Mouse (Mus musculus) liver, embryonic 16.5 days (tissue): Measurements from ENCODE around the gene Ophn1. TPM values are rescaled to one million over a fixed set of nuclear protein-coding genes. Genes with fewer than 3 reads are reported as not detected.

ENCODE experiments used
- ATAC-seq: fragments of 200-750 bp; cut with Nextera tagmentation; 2 replicates; pipeline ENCODE4 v1.8.0; 2017; ENCODE audit warnings: low read depth, mild to moderate bottlenecking, moderate number of reproducible peaks, moderate library complexity
- H3K27ac ChIP-seq: fragments of 300-500 bp; sonication (generic); 2 replicates; pipeline ENCODE4 v1.5.1; 2014; ENCODE audit warnings: mild to moderate bottlenecking, low read length
- H3K27me3 ChIP-seq: fragments of 300-500 bp; sonication (generic); 2 replicates; pipeline ENCODE4 v1.6.1; 2014; ENCODE audit warnings: low read depth, low read length, mixed read lengths; ENCODE audit not compliant: control insufficient read depth, insufficient read depth
- H3K36me3 ChIP-seq: fragments of 300-500 bp; sonication (generic); 2 replicates; pipeline ENCODE4 v1.6.1; 2014; ENCODE audit warnings: mild to moderate bottlenecking; ENCODE audit not compliant: control insufficient read depth, insufficient read depth
- H3K4me1 ChIP-seq: fragments of 300-500 bp; sonication (generic); 2 replicates; pipeline ENCODE4 v1.6.1; 2014; ENCODE audit warnings: low read depth, low read length, mixed read lengths; ENCODE audit not compliant: control insufficient read depth
- H3K4me2 ChIP-seq: fragments of 300-500 bp; sonication (generic); 2 replicates; pipeline ENCODE4 v1.6.1; 2014; ENCODE audit warnings: low read depth, low read length, mixed read lengths
- H3K4me3 ChIP-seq: fragments of 300-500 bp; sonication (generic); 2 replicates; pipeline ENCODE4 v1.5.1; 2014; ENCODE audit warnings: low read depth, mild to moderate bottlenecking, low read length
- H3K9ac ChIP-seq: fragments of 300-500 bp; sonication (generic); 2 replicates; pipeline ENCODE4 v1.6.1; 2014; ENCODE audit warnings: low read depth, low read length
- H3K9me3 ChIP-seq: fragments of 300-500 bp; sonication (generic); replicated peaks from 2 replicates; pipeline ENCODE4 v1.6.1; 2016; ENCODE audit warnings: low read length; ENCODE audit not compliant: control insufficient read depth
- WGBS: fragments of 180-500 bp; shearing (Covaris S2); extraction: QIAGEN DNeasy Blood & Tissue Kit; methylation state at CpG from one replicate; pipeline ENCODE4 v1.1.7; 2014; ENCODE audit not compliant: insufficient replicate concordance; 5-methylcytosine and 5-hydroxymethylcytosine counted together
- polyA plus RNA-seq: library from polyadenylated mRNA; unstranded; fragments of >200 nt; fragmentation: Nextera tagmentation; extraction: Ambion mirVana; gene quantifications from 2 replicates; pipeline ENCODE4 v1.2.1, GENCODE M21; 2015

The Ophn1 gene
- polyA plus RNA-seq, 1 experiment from 2014 or later: 2.1 TPM

DNA sequence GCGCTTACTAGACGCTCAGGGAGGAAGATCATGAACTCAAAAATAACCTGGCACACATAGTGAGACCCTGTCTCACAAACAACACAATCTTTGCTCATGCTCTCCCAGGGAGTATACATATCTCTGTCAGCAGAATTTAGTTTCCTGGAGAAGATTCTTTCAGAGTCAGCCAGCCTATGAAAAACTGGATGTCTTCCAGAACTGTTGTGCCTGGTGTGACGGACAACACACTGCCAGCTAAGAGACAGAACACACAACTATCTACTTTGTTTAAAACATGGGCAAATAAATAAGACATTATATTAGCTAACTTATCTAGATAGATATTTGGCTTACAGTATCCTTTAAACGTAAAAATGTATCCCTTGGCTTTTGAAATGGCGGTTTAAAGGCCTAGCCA lies 154.1 kb downstream of the Ophn1 start:
- Histone ChIP-seq H3K9ac (no peak overlapping the region), H3K27me3 (no peaks in the 10 kb centered on the region), H3K4me1 (no peaks in the 10 kb centered on the region), H3K36me3 (no peaks in the 10 kb centered on the region), H3K27ac (no peak overlapping the region), H3K4me3 (no peak overlapping the region), H3K9me3 (no peaks in the 10 kb centered on the region), H3K4me2 (no peak overlapping the region)
- ATAC-seq: no peak
- 69% methylated on average over 5 of the region's 5 CpGs for WGBS

DNA sequence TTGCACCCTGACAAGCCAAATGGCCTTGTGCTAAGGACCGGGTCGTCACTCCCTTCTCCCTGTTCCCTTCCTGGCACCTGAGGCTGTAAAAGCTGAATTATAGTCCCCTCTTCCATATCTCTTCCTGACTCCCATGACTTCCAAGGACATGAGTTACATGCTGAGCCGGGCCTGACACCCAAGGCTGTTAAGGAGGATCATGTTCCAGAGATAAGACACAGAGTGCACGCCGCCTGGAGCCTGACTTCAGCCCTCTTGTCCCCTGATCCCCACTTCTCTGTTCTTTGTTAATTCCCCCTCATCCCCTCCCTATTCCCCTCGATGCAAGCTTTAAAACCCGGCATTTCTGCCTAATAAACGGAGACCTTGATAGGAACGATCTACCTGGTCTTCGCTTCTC lies 167.8 kb downstream of the Ophn1 start:
- H3K9ac ChIP-seq: no peak overlapping the region
- 63% methylated on average over 10 of the region's 10 CpGs for WGBS
- no peak overlapping the region for H3K4me3 ChIP-seq
- no peak for ATAC-seq
- no peaks in the 10 kb centered on the region for H3K9me3 ChIP-seq
- H3K27me3 ChIP-seq: no peaks in the 10 kb centered on the region
- no peak overlapping the region for H3K27ac ChIP-seq
- no peaks in the 10 kb centered on the region for H3K4me1 ChIP-seq
- no peaks in the 10 kb centered on the region for H3K36me3 ChIP-seq
- H3K4me2 ChIP-seq: no peak overlapping the region

DNA sequence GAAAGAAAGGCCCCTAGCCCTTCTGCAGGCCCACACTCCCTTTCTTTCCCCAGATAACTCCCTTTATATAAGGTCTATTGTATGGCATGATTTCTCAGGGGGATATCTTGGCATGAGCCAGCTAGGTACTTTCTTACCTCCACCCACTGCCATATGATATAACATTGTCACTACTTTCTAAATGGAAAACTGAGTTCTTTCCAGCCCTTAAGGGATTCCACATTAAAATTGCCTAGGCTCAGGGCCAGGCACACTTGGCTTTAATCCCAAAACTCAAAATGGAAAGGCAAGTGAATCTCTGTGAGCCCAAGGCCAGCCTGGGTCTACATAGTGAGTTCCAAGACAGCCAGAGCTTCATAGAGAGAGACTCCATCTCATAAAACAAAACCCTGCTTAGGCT lies 183.1 kb downstream of the Ophn1 start:
- Histone ChIP-seq H3K9me3 (no peaks in the 10 kb centered on the region), H3K27me3 (no peaks in the 10 kb centered on the region), H3K4me1 (no peaks in the 10 kb centered on the region), H3K4me3 (no peak overlapping the region), H3K4me2 (no peak overlapping the region), H3K9ac (no peak overlapping the region), H3K36me3 (no peaks in the 10 kb centered on the region), H3K27ac (no peak overlapping the region)
- no peak for ATAC-seq

DNA sequence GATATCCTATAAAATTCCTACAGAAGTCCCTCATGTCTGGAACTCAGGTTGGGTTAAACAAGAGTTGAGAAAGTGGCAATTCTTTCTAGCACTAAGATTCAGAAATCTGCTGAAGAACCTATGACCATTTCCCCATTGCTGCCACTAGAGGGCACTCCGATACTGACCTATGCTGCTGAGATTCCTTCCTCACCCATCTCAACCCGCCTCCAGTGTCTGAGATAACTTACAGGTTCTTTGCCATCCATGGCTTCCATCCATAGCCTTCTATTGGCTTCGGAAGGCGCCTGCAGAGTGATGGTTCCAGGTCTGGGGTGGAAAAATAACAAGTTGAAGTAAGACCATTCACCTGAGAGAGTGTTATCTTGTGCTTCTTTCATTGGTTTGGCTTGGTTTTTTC lies 189.2 kb downstream of the Ophn1 start:
- Histone ChIP-seq H3K27me3 (no peaks in the 10 kb centered on the region), H3K9ac (no peak overlapping the region), H3K4me2 (no peak overlapping the region), H3K4me3 (no peak overlapping the region), H3K4me1 (no peaks in the 10 kb centered on the region), H3K36me3 (no peaks in the 10 kb centered on the region), H3K27ac (no peak overlapping the region), H3K9me3 (no peaks in the 10 kb centered on the region)
- no peak for ATAC-seq
- WGBS: 11% methylated on average over 4 of the region's 4 CpGs

DNA sequence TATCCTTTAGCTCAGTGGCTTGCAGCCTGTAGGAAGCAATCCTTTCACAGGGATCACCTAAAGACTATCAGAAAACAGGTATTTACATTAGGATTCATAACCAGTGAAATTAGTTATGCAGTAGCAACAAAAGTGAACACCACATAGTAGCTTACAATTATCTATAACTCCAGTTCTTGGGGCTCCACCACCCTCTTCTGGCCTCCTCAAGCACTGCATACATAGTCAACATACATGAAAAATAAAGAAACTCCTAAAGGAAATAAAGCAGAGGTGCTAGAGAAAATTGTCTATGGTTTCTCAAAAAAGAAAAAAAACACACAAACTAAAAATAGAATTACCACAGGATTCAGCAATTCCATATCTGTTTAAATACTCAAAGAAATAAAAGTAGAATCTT lies 208.2 kb downstream of the Ophn1 start:
- no peaks in the 10 kb centered on the region for H3K4me1 ChIP-seq
- H3K36me3 ChIP-seq: no peaks in the 10 kb centered on the region
- H3K4me2 ChIP-seq: no peak overlapping the region
- no peak overlapping the region for H3K9ac ChIP-seq
- no peaks in the 10 kb centered on the region for H3K27me3 ChIP-seq
- no peak overlapping the region for H3K4me3 ChIP-seq
- ATAC-seq: no peak
- no peak overlapping the region for H3K27ac ChIP-seq
- H3K9me3 ChIP-seq: no peaks in the 10 kb centered on the region

DNA sequence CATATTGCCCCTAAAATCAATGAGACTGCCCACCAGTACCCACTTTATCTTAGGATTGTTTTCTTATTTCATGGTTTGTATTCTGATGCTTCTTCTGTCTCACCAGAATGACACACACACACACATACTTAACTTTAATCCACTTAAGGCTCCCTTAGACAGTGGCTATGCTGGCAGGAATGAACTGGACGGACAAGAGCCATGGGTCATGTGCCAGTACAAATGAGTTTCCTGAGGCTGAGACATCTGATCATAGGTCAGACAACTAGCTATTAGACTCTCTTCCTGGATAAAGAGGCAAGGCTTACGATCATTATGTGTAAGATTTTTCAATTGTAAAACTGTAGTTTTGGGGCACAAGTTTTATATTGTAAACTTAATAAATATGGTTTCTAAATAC lies 209.5 kb downstream of the Ophn1 start:
- no peak overlapping the region for H3K4me3 ChIP-seq
- 63% methylated on average over 2 of the region's 2 CpGs for WGBS

DNA sequence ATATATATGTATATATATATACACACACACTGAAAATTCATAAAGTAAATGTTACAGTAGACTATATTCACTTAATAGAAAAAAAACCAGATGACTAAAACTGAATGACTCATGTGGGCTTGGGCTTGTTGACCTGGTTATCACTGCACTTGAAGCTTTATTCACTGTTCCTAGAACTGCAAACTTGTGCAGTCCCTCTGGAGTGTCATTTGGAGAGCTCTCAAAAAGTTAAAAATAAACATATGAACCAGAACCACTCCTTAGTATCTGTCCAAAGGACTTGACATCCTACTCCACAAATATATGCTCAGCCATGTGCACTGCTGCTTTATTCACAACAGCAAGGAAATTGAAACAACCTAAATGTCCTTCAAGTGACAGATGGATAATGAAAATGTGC lies 219.8 kb downstream of the Ophn1 start:
- no peak overlapping the region for H3K4me2 ChIP-seq
- H3K4me1 ChIP-seq: no peaks in the 10 kb centered on the region
- no peak overlapping the region for H3K4me3 ChIP-seq
- H3K9ac ChIP-seq: no peak overlapping the region
- no peaks in the 10 kb centered on the region for H3K27me3 ChIP-seq
- no peak overlapping the region for H3K27ac ChIP-seq
- no peaks in the 10 kb centered on the region for H3K9me3 ChIP-seq
- no peak for ATAC-seq
- H3K36me3 ChIP-seq: no peaks in the 10 kb centered on the region

More for the DNA sequence above, 209.5 kb downstream of the Ophn1 start:
- Histone ChIP-seq H3K27ac (no peak overlapping the region), H3K36me3 (no peaks in the 10 kb centered on the region), H3K9me3 (no peaks in the 10 kb centered on the region), H3K4me1 (no peaks in the 10 kb centered on the region), H3K4me2 (no peak overlapping the region), H3K9ac (no peak overlapping the region), H3K27me3 (no peaks in the 10 kb centered on the region)
- ATAC-seq: no peak

DNA sequence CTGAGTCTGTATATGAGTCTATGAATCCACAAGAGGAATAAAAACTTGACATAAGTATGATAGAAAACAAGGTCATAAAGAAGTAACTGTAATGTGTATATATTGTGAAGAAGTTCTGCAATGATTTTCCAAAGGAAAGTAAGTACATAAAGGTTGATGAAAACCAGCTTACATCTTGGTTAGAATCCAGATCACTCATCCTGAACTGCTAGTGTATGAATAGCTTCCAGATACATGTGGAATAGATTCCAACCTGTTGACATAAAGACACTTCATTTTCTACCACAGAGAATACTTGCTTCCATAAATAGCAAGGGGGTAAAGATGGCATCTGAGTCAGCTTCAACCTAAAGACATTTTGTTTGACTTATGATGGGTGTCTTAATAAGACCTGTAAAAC lies 239.4 kb downstream of the Ophn1 start:
- Histone ChIP-seq H3K4me2 (no peak overlapping the region), H3K27me3 (no peaks in the 10 kb centered on the region)

DNA sequence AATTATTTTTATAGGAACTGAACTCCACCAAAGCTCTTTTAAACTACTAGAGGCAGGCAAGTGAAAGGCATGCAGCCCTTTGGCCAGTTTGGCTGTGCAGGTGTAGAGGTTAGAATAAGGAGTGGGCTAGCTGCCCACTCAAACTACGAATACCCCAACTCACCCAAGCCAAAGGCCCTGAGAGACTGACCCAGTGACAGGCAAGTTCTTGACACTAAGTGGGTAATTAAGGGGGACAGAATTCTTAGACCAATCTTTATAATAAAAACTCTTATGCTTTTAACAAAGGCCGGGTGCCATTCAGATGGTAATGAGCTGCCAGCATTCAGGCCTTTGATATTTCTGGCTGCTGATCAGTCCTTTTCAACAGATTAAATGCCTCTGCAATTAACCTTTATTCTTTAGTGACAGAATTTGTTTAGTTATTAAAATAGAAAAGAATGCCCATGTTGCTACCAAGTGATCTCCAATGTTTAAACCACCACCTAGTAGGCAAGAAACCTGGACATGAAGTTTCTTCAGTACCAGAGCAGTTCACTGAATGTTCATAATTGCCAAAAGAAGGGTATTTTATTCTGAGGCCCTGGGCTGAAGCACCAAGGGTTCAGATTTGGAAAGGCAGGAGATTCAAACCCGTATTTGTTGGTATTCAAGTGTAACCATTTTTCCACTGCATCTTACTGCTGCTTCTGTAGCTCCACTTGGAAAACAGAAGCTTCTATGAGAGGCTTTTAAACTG lies 262.0 kb downstream of the Ophn1 start:
- Histone ChIP-seq H3K4me3 (no peak overlapping the region), H3K9ac (no peak overlapping the region), H3K4me1 (no peaks in the 10 kb centered on the region), H3K4me2 (no peak overlapping the region), H3K27ac (no peak overlapping the region), H3K9me3 (no peaks in the 10 kb centered on the region), H3K27me3 (no peaks in the 10 kb centered on the region), H3K36me3 (no peaks in the 10 kb centered on the region)
- ATAC-seq: no peak
- 67% methylated on average over 3 of the region's 3 CpGs for WGBS

More for the DNA sequence above, 239.4 kb downstream of the Ophn1 start:
- Histone ChIP-seq H3K9me3 (no peaks in the 10 kb centered on the region), H3K36me3 (no peaks in the 10 kb centered on the region), H3K27ac (no peak overlapping the region), H3K4me1 (no peaks in the 10 kb centered on the region), H3K9ac (no peak overlapping the region), H3K4me3 (no peak overlapping the region)
- no peak for ATAC-seq
